Mouse (Mus musculus): ENCODE data around the gene Brox. TPM values are rescaled to one million over a fixed set of nuclear protein-coding genes. Genes with fewer than 3 reads are reported as not detected.
"Not testable (repeated sequence)": the region's sequence is repeated elsewhere in the genome, so short reads cannot be mapped to it uniquely, and the experiment has no call there.

Brox gene
- total and polyA plus RNA-seq, 3 experiments: 5.4 to 85.9 (median 81.9) TPM

GRCm38 (mm10) chr1:183323923-183324322 lies 26.9 kb upstream of the Brox start:
- Histone ChIP-seq H3K4me1 (ENCODE audit: insufficient read depth, low read depth, low read length) (no peaks in the 10 kb centered on the region), H3K4me3 (ENCODE audit: low read depth, low read length) (no peak overlapping the region), H3K9me3 (replicated peaks) (no peaks in the 10 kb centered on the region; the same call in 1 of the 2 replicates), H3K36me3 (replicated peaks) (peaks cover 74% of the 10 kb centered on the region), H3K27me3 (ENCODE audit: insufficient read depth, low read length) (no peaks in the 10 kb centered on the region)
- ATAC-seq (ENCODE audit: extremely low read depth, insufficient number of reproducible peaks, low FRiP score, poor library complexity, severe bottlenecking) (no peak), DNase-seq (ENCODE audit: low spot score) (no peak)
- TF ChIP-seq CTCF (IDR thresholded peaks at IDR 0.05; ENCODE audit: low read depth, low read length) (no peak), GATA1 (IDR thresholded peaks at IDR 0.05; ENCODE audit: borderline replicate concordance, low read length) (no peak), POLR2AphosphoS5 (IDR thresholded peaks at IDR 0.05; ENCODE audit: insufficient replicate concordance, low read depth, low read length) (no peak), GATA2 (IDR thresholded peaks at IDR 0.05; ENCODE audit: borderline replicate concordance, low read depth, low read length) (no peak), TAL1 (conservative IDR thresholded peaks at IDR 0.05; ENCODE audit: low read depth, low read length) (no peak)

- not testable (repeated sequence) for ATAC-seq (ENCODE audit: extremely low read depth, insufficient number of reproducible peaks, low FRiP score, poor library complexity, severe bottlenecking)
These were observed 25.4 kb upstream of the Brox start for GRCm38 (mm10) chr1:183322496-183322895.

GRCm38 (mm10) chr1:183320708-183321107 lies 23.6 kb upstream of the Brox start:
- Histone ChIP-seq H3K36me3 (replicated peaks) (peaks cover 69% of the 10 kb centered on the region), H3K4me1 (ENCODE audit: insufficient read depth, low read depth, low read length) (no peaks in the 10 kb centered on the region), H3K27me3 (ENCODE audit: insufficient read depth, low read length) (no peaks in the 10 kb centered on the region), H3K4me3 (ENCODE audit: low read depth, low read length) (no peak overlapping the region), H3K9me3 (replicated peaks) (no peaks in the 10 kb centered on the region; the same call in 1 of the 2 replicates)
- ATAC-seq (ENCODE audit: extremely low read depth, insufficient number of reproducible peaks, low FRiP score, poor library complexity, severe bottlenecking) (peak; percentile 24; the same call in 1 of the 2 replicates), DNase-seq (ENCODE audit: low spot score) (no peak)
- TF ChIP-seq TAL1 (conservative IDR thresholded peaks at IDR 0.05; ENCODE audit: low read depth, low read length) (no peak), GATA1 (IDR thresholded peaks at IDR 0.05; ENCODE audit: borderline replicate concordance, low read length) (no peak), GATA2 (IDR thresholded peaks at IDR 0.05; ENCODE audit: borderline replicate concordance, low read depth, low read length) (no peak), CTCF (IDR thresholded peaks at IDR 0.05; ENCODE audit: low read depth, low read length) (no peak), POLR2AphosphoS5 (IDR thresholded peaks at IDR 0.05; ENCODE audit: insufficient replicate concordance, low read depth, low read length) (no peak)

More at GRCm38 (mm10) chr1:183322496-183322895, 25.4 kb upstream of the Brox start:
- peaks cover 69% of the 10 kb centered on the region for H3K36me3 ChIP-seq (replicated peaks)
- DNase-seq (ENCODE audit: low spot score); H3K27me3 ChIP-seq (ENCODE audit: insufficient read depth, low read length); H3K4me3 ChIP-seq (ENCODE audit: low read depth, low read length); H3K4me1 ChIP-seq (ENCODE audit: insufficient read depth, low read depth, low read length); H3K9me3 ChIP-seq (replicated peaks): not testable (repeated sequence)

- H3K36me3 ChIP-seq (replicated peaks): peaks cover 72% of the 10 kb centered on the region
- DNase-seq (ENCODE audit: low spot score): no peak
- H3K9me3 ChIP-seq (replicated peaks): no peaks in the 10 kb centered on the region
- H3K27me3 ChIP-seq (ENCODE audit: insufficient read depth, low read length): no peaks in the 10 kb centered on the region
- no peaks in the 10 kb centered on the region for H3K4me1 ChIP-seq (ENCODE audit: insufficient read depth, low read depth, low read length)
- TF ChIP-seq CTCF (IDR thresholded peaks at IDR 0.05; ENCODE audit: low read depth, low read length) (0 out of 2 replicates have a peak, but pooled peaks have one; percentile 6), GATA2 (IDR thresholded peaks at IDR 0.05; ENCODE audit: borderline replicate concordance, low read depth, low read length) (no peak), TAL1 (conservative IDR thresholded peaks at IDR 0.05; ENCODE audit: low read depth, low read length) (no peak)
- H3K4me3 ChIP-seq (ENCODE audit: low read depth, low read length): no peak overlapping the region
- peak; percentile 37; the same call in 1 of the 2 replicates for ATAC-seq (ENCODE audit: extremely low read depth, insufficient number of reproducible peaks, low FRiP score, poor library complexity, severe bottlenecking)
These were observed 18.7 kb upstream of the Brox start for GRCm38 (mm10) chr1:183315783-183316182.

- Histone ChIP-seq H3K4me1 (ENCODE audit: insufficient read depth, low read depth, low read length) (no peaks in the 10 kb centered on the region), H3K4me3 (ENCODE audit: low read depth, low read length) (no peak overlapping the region), H3K36me3 (replicated peaks) (peaks cover 67% of the 10 kb centered on the region), H3K9me3 (replicated peaks) (no peaks in the 10 kb centered on the region), H3K27me3 (ENCODE audit: insufficient read depth, low read length) (no peaks in the 10 kb centered on the region)
- DNase-seq (ENCODE audit: low spot score) (no peak), ATAC-seq (ENCODE audit: extremely low read depth, insufficient number of reproducible peaks, low FRiP score, poor library complexity, severe bottlenecking) (no peak)
- TF ChIP-seq TAL1 (conservative IDR thresholded peaks at IDR 0.05; ENCODE audit: low read depth, low read length) (no peak), CTCF (IDR thresholded peaks at IDR 0.05; ENCODE audit: low read depth, low read length) (no peak), GATA1 (IDR thresholded peaks at IDR 0.05; ENCODE audit: borderline replicate concordance, low read length) (no peak), POLR2AphosphoS5 (IDR thresholded peaks at IDR 0.05; ENCODE audit: insufficient replicate concordance, low read depth, low read length) (no peak), GATA2 (IDR thresholded peaks at IDR 0.05; ENCODE audit: borderline replicate concordance, low read depth, low read length) (no peak)
These were observed 15.0 kb upstream of the Brox start for GRCm38 (mm10) chr1:183312076-183312475.

- H3K4me3 ChIP-seq (ENCODE audit: low read depth, low read length); ATAC-seq (ENCODE audit: extremely low read depth, insufficient number of reproducible peaks, low FRiP score, poor library complexity, severe bottlenecking); H3K4me1 ChIP-seq (ENCODE audit: insufficient read depth, low read depth, low read length); H3K27me3 ChIP-seq (ENCODE audit: insufficient read depth, low read length); H3K9me3 ChIP-seq (replicated peaks); DNase-seq (ENCODE audit: low spot score): not testable (repeated sequence)
- peaks cover 53% of the 10 kb centered on the region for H3K36me3 ChIP-seq (replicated peaks)
These were observed 12.5 kb upstream of the Brox start for GRCm38 (mm10) chr1:183309601-183310000.

- Histone ChIP-seq H3K9me3 (replicated peaks) (no peaks in the 10 kb centered on the region), H3K36me3 (replicated peaks) (peaks cover 50% of the 10 kb centered on the region), H3K4me3 (ENCODE audit: low read depth, low read length) (no peak overlapping the region), H3K27me3 (ENCODE audit: insufficient read depth, low read length) (no peaks in the 10 kb centered on the region), H3K4me1 (ENCODE audit: insufficient read depth, low read depth, low read length) (no peaks in the 10 kb centered on the region)
- DNase-seq (ENCODE audit: low spot score) (no peak), ATAC-seq (ENCODE audit: extremely low read depth, insufficient number of reproducible peaks, low FRiP score, poor library complexity, severe bottlenecking) (no peak)
- no peak for TF ChIP-seq TAL1 (conservative IDR thresholded peaks at IDR 0.05; ENCODE audit: low read depth, low read length)
These were observed 11.4 kb upstream of the Brox start for GRCm38 (mm10) chr1:183308476-183308875.
